Mouse (Mus musculus) forebrain, embryonic 13.5 days (tissue): Measurements from ENCODE around the gene Olfr170. TPM values are rescaled to one million over a fixed set of nuclear protein-coding genes. Genes with fewer than 3 reads are reported as not detected.
"Not testable (repeated sequence)": the region's sequence is repeated elsewhere in the genome, so short reads cannot be mapped to it uniquely, and the experiment has no call there.

Source experiments
- ATAC-seq: fragments of 200-750 bp; cut with Nextera tagmentation; 2 replicates; pipeline ENCODE4 v1.8.0; 2017
- H3K27ac ChIP-seq: fragments of 300-500 bp; sonication (generic); 2 replicates; pipeline ENCODE4 v1.5.1; 2015; ENCODE audit warnings: inconsistent platforms, mild to moderate bottlenecking, moderate library complexity
- H3K27me3 ChIP-seq: fragments of 300-500 bp; sonication (generic); 2 replicates; pipeline ENCODE4 v1.6.1; 2015; ENCODE audit warnings: mild to moderate bottlenecking, inconsistent platforms
- H3K36me3 ChIP-seq: fragments of 300-500 bp; sonication (generic); 2 replicates; pipeline ENCODE4 v1.6.1; 2015; ENCODE audit warnings: mild to moderate bottlenecking, inconsistent platforms; ENCODE audit not compliant: poor library complexity, severe bottlenecking
- H3K4me1 ChIP-seq: fragments of 300-500 bp; sonication (generic); 2 replicates; pipeline ENCODE4 v1.6.1; 2015; ENCODE audit warnings: inconsistent platforms
- H3K4me2 ChIP-seq: fragments of 300-500 bp; sonication (generic); 2 replicates; pipeline ENCODE4 v1.6.1; 2015; ENCODE audit warnings: inconsistent platforms, mild to moderate bottlenecking, moderate library complexity
- H3K4me3 ChIP-seq: fragments of 300-500 bp; sonication (generic); 2 replicates; pipeline ENCODE4 v1.5.1; 2015; ENCODE audit warnings: mild to moderate bottlenecking, inconsistent platforms
- H3K9ac ChIP-seq: fragments of 300-500 bp; sonication (generic); 2 replicates; pipeline ENCODE4 v1.6.1; 2015; ENCODE audit warnings: mild to moderate bottlenecking, inconsistent platforms
- H3K9me3 ChIP-seq: fragments of 300-500 bp; sonication (generic); replicated peaks from 2 replicates; pipeline ENCODE4 v1.6.1; 2016; ENCODE audit warnings: inconsistent platforms
- WGBS: fragments of 180-500 bp; shearing (Covaris S2); methylation state at CpG from one replicate; pipeline ENCODE4 v1.1.7; 2015; 5-methylcytosine and 5-hydroxymethylcytosine counted together
- polyA plus RNA-seq: library from polyadenylated mRNA; unstranded; fragments of >200 nt; fragmentation: Nextera tagmentation; extraction: Ambion mirVana; gene quantifications from 2 replicates; pipeline ENCODE4 v1.2.1, GENCODE M21; 2015

Olfr170 gene
- polyA plus RNA-seq = not detected in 2 replicates

DNA sequence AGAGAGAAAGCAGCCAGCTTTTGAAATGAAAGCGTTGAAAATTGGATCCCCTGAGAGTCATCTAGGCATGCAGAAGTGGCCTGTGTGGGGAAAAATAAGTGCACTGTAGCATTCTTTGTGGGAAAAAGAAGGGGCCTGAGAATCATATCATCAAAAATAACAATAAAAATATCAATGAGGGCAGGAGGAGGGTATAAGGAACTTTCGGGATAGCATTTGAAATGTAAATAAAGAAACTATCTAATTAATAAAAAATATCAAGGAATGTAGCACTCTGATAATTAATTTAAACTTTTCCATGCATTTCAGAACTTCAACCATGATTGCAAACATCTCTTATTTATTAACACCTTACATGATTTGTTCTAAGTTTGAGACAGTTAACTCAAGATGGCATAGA is at the start of gene Olfr170:
Gene Olfr170 (minus strand): TSS at position 101 of the 400 bp plus-strand sequence.
- not testable (repeated sequence) for H3K4me1 ChIP-seq, H3K27me3 ChIP-seq, H3K9me3 ChIP-seq, H3K27ac ChIP-seq, H3K4me3 ChIP-seq, H3K4me2 ChIP-seq, ATAC-seq, H3K9ac ChIP-seq, H3K36me3 ChIP-seq
- WGBS = 95% methylated on average over 2 of the region's 2 CpGs

DNA sequence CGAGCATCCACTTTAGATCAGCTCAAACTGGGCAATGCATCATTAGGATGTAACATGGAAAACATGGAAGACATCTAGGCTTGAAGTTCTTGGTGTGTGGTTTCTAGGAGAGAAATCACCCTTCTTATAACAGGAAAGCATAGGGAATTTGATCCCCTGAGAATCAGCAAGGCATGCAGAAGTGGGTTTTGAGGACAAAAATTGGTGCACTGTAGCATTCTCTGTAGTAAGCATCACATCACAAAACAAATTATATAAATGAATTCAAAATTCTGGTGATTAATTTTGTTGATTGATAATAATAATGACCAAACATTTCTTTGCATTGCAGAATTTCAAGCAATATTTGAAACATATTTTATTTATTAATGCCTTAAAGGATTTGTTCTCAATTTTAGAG is 18.1 kb upstream of the Olfr170 start, which contains the start of gene Olfr171:
Gene Olfr171 (minus strand): TSS at position 101 of the 400 bp plus-strand sequence.
- H3K36me3 ChIP-seq = no peaks in the 10 kb centered on the region
- no peak within 1 kb of the TSS for H3K4me3 ChIP-seq
- peaks cover 7% of the 10 kb centered on the region; the same call in 1 of the 2 replicates for H3K9me3 ChIP-seq
- WGBS = 74% methylated on average over 1 of the region's 1 CpGs
- H3K27ac ChIP-seq = no peak within 1 kb of the TSS
- H3K4me1 ChIP-seq = no peaks in the 10 kb centered on the region
- H3K9ac ChIP-seq = no peak within 1 kb of the TSS
- no peaks in the 10 kb centered on the region for H3K27me3 ChIP-seq
- no peak within 1 kb of the TSS for H3K4me2 ChIP-seq
- ATAC-seq = no peak

DNA sequence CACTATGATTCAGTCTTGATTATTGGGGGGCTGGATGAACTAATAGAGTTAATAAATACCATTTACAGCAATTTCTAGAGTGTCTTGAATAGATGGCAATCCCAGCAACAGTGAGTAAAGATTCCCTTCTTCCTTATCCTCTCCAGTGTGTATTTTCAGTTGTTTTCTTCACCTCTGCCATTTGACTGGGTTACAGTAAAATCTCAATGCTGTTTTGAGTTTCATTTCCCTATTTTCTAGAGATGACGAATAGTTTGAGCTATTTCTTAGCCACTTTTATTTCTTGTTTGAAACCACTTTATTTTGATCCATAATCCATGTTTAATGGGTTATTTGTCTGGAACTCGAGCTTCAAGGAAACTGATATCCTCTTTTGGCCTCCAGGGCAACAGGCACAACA is 8.5 kb downstream of the Olfr170 start:
- no peak for ATAC-seq
- H3K27ac ChIP-seq = no peak overlapping the region
- H3K9ac ChIP-seq = no peak overlapping the region
- no peaks in the 10 kb centered on the region for H3K9me3 ChIP-seq
- no peaks in the 10 kb centered on the region for H3K4me1 ChIP-seq
- 60% methylated on average over 2 of the region's 2 CpGs for WGBS
- no peak overlapping the region for H3K4me3 ChIP-seq
- no peak overlapping the region for H3K4me2 ChIP-seq
- no peaks in the 10 kb centered on the region for H3K36me3 ChIP-seq
- H3K27me3 ChIP-seq = no peaks in the 10 kb centered on the region

DNA sequence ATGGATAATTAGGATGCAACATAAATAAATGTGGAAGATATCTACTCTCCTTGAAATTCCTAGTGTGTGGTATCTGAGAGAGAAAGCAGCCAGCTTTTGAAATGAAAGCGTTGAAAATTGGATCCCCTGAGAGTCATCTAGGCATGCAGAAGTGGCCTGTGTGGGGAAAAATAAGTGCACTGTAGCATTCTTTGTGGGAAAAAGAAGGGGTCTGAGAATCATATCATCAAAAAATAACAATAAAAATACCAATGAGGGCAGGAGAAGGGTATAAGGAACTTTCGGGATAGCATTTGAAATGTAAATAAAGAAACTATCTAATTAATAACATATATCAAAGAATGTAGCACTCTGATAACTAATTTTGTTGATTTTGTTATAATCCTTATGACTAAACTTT is 40.0 kb downstream of the Olfr170 start, which contains the start of gene Olfr169:
Gene Olfr169 (minus strand): TSS at position 101 of the 400 bp plus-strand sequence.
- H3K9ac ChIP-seq, H3K4me1 ChIP-seq, H3K4me3 ChIP-seq, ATAC-seq, H3K27me3 ChIP-seq, H3K27ac ChIP-seq, H3K9me3 ChIP-seq, H3K4me2 ChIP-seq, H3K36me3 ChIP-seq: not testable (repeated sequence)
- 94% methylated on average over 2 of the region's 2 CpGs for WGBS

Other genes starting within 250 kb of the Olfr170 start
- not detected in 2 replicates for gene Olfr165, start 188.7 kb downstream of the Olfr170 start, polyA plus RNA-seq
- not detected in 2 replicates for gene Olfr166, start 128.2 kb downstream of the Olfr170 start, polyA plus RNA-seq
- gene Olfr167, start 89.6 kb downstream of the Olfr170 start, polyA plus RNA-seq = not detected in 2 replicates
- gene Olfr168, start 76.3 kb downstream of the Olfr170 start, polyA plus RNA-seq = not detected in 2 replicates
- not detected in 2 replicates for gene Olfr169, start 40.1 kb downstream of the Olfr170 start, polyA plus RNA-seq
- not detected in 2 replicates for gene Olfr171, start 18.0 kb upstream of the Olfr170 start, polyA plus RNA-seq
- not detected in 2 replicates for gene Lamp3, start 94.5 kb upstream of the Olfr170 start, polyA plus RNA-seq
- 50.0 and 59.7 TPM in 2 replicates for gene B3gnt5, start 148.3 kb upstream of the Olfr170 start, polyA plus RNA-seq